Mouse (Mus musculus) neural tube, embryonic 14.5 days (tissue): Measurements from ENCODE around the gene Tmub2. TPM values are rescaled to one million over a fixed set of nuclear protein-coding genes. Genes with fewer than 3 reads are reported as not detected.

Experiments used
- ATAC-seq: fragments of 200-750 bp; cut with Nextera tagmentation; 2 replicates; pipeline ENCODE4 v1.8.0; 2017; ENCODE audit warnings: low read depth, mild to moderate bottlenecking, moderate TSS enrichment, moderate library complexity
- H3K27ac ChIP-seq: fragments of 300-500 bp; sonication (generic); 2 replicates; pipeline ENCODE4 v1.5.1; 2014; ENCODE audit warnings: low read depth, mild to moderate bottlenecking, control low read depth, low read length, moderate library complexity, mixed read lengths
- H3K27me3 ChIP-seq: fragments of 300-500 bp; sonication (generic); 2 replicates; pipeline ENCODE4 v1.6.1; 2014; ENCODE audit warnings: low read length; ENCODE audit not compliant: control insufficient read depth, insufficient read depth
- H3K36me3 ChIP-seq: fragments of 300-500 bp; sonication (generic); 2 replicates; pipeline ENCODE4 v1.6.1; 2014; ENCODE audit warnings: low read length, mixed read lengths; ENCODE audit not compliant: control insufficient read depth, insufficient read depth
- H3K4me1 ChIP-seq: fragments of 300-500 bp; sonication (generic); 2 replicates; pipeline ENCODE4 v1.6.1; 2014; ENCODE audit warnings: low read length; ENCODE audit not compliant: control insufficient read depth, insufficient read depth
- H3K4me2 ChIP-seq: fragments of 300-500 bp; sonication (generic); 2 replicates; pipeline ENCODE4 v1.6.1; 2014; ENCODE audit warnings: mild to moderate bottlenecking, low read depth, low read length, control low read depth
- H3K4me3 ChIP-seq: fragments of 300-500 bp; sonication (generic); 2 replicates; pipeline ENCODE4 v1.5.1; 2014; ENCODE audit warnings: low read depth, low read length, control low read depth, mixed read lengths
- H3K9ac ChIP-seq: fragments of 300-500 bp; sonication (generic); replicated peaks from 2 replicates; pipeline ENCODE4 v1.6.1; 2014; ENCODE audit warnings: low read depth, mild to moderate bottlenecking, control low read depth, low read length, mixed read lengths
- H3K9me3 ChIP-seq: fragments of 300-500 bp; sonication (generic); 2 replicates; pipeline ENCODE4 v1.6.1; 2016; ENCODE audit warnings: low read length; ENCODE audit not compliant: control insufficient read depth
- WGBS: fragments of 180-500 bp; shearing (Covaris S2); extraction: QIAGEN DNeasy Blood & Tissue Kit; methylation state at CpG from one replicate; pipeline ENCODE4 v1.1.7; 2014; 5-methylcytosine and 5-hydroxymethylcytosine counted together
- polyA plus RNA-seq: library from polyadenylated mRNA; unstranded; fragments of >200 nt; fragmentation: Nextera tagmentation; extraction: Ambion mirVana; gene quantifications from 2 replicates; pipeline ENCODE4 v1.2.1, GENCODE M21; 2014

The Tmub2 gene
- polyA plus RNA-seq, 1 experiment from 2014 or later: 88.6 TPM

DNA sequence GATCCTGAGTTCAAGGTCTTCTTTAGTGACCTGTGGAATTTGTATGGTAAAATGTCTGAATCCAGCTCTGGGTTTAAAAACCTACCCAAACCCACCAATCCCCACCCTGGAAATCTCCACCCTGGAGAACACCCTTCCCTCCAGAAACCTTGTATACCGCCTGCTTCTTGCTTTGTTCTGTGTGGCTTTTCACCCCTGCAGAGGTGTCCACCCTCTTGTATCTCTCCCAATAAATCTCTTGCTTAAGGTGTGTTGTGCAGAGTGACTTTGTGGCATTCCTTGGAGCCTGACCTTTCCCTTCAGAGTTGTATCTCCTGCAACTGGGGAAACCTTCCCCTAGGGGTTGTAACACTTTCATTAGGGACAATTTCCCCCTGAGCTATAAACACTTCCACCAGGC is 53.2 kb downstream of the Tmub2 start:
- no peaks in the 10 kb centered on the region for H3K27me3 ChIP-seq
- H3K9me3 ChIP-seq: no peaks in the 10 kb centered on the region
- ATAC-seq: no peak
- H3K4me2 ChIP-seq: no peak overlapping the region
- no peak overlapping the region for H3K9ac ChIP-seq
- 47% methylated on average over 1 of the region's 1 CpGs for WGBS
- no peak overlapping the region for H3K27ac ChIP-seq
- no peaks in the 10 kb centered on the region for H3K36me3 ChIP-seq
- no peaks in the 10 kb centered on the region; the same call in 1 of the 2 replicates for H3K4me1 ChIP-seq
- no peak overlapping the region for H3K4me3 ChIP-seq

DNA sequence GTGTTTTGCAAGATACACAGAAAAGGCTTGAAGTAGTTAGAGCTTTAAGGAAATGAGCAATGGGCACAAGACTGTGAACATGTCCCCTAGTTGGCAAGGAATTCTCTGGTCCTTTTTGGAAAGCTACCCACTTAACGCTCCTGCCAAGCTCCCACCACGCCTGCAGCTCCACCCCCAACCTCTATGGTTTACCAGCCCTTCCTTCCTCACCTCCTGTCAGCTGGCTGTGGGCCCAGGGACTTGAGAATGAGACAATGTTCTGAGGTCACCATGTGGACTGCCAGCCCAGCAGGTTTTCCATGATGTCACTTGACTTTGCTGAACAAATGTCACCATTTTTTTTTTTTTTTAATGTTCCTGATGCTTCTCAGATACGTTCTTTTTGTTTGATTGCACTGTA is 53.8 kb downstream of the Tmub2 start:
- Histone ChIP-seq H3K27me3 (no peaks in the 10 kb centered on the region), H3K4me3 (no peak overlapping the region), H3K4me1 (no peaks in the 10 kb centered on the region; the same call in 1 of the 2 replicates), H3K4me2 (no peak overlapping the region), H3K9ac (no peak overlapping the region), H3K36me3 (no peaks in the 10 kb centered on the region), H3K27ac (no peak overlapping the region), H3K9me3 (no peaks in the 10 kb centered on the region)
- ATAC-seq: no peak
- WGBS: 33% methylated on average over 3 of the region's 3 CpGs

Other genes with a start within 250 kb of the Tmub2 start
- 0.31 and 0.44 TPM in 2 replicates for gene Cd300lg, start 243.4 kb upstream of the Tmub2 start, polyA plus RNA-seq
- gene Mpp2, start 196.4 kb upstream of the Tmub2 start, polyA plus RNA-seq: 25.4 and 25.7 TPM in 2 replicates
- gene Ppy, start 183.6 kb upstream of the Tmub2 start, polyA plus RNA-seq: not detected in 2 replicates
- gene Pyy, start 177.1 kb upstream of the Tmub2 start, polyA plus RNA-seq: not detected in 2 replicates
- gene Nags, start 139.4 kb upstream of the Tmub2 start, polyA plus RNA-seq: not detected in 2 replicates
- 30.7 and 36.2 TPM in 2 replicates for gene Tmem101, start 128.5 kb upstream of the Tmub2 start, polyA plus RNA-seq
- gene Lsm12, start 99.6 kb upstream of the Tmub2 start, polyA plus RNA-seq: 74.4 and 77.5 TPM in 2 replicates
- 32.5 and 42.5 TPM in 2 replicates for gene G6pc3, start 95.3 kb upstream of the Tmub2 start, polyA plus RNA-seq
- gene Hdac5, start 54.8 kb upstream of the Tmub2 start, polyA plus RNA-seq: 44.2 and 47.3 TPM in 2 replicates
- 1.4 and 1.5 TPM in 2 replicates for gene BC030867, start 36.0 kb upstream of the Tmub2 start, polyA plus RNA-seq
- gene Asb16, start 16.2 kb upstream of the Tmub2 start, polyA plus RNA-seq: 0.12 and 0.23 TPM in 2 replicates
- 36.5 and 36.7 TPM in 2 replicates for gene Atxn7l3, start 11.7 kb downstream of the Tmub2 start, polyA plus RNA-seq
- gene Ubtf, start 34.8 kb downstream of the Tmub2 start, polyA plus RNA-seq: 70.3 and 81.9 TPM in 2 replicates
- 1.6 and 2.4 TPM in 2 replicates for gene Slc4a1, start 81.3 kb downstream of the Tmub2 start, polyA plus RNA-seq
- gene Rundc3a, start 108.5 kb downstream of the Tmub2 start, polyA plus RNA-seq: 97.8 and 115 TPM in 2 replicates
- 141 and 144 TPM in 2 replicates for gene Slc25a39, start 123.0 kb downstream of the Tmub2 start, polyA plus RNA-seq
- 43.3 and 68.2 TPM in 2 replicates for gene Grn, start 145.4 kb downstream of the Tmub2 start, polyA plus RNA-seq
- 25.4 and 38.4 TPM in 2 replicates for gene Fam171a2, start 162.8 kb downstream of the Tmub2 start, polyA plus RNA-seq
- 5.5 and 7.0 TPM in 2 replicates for gene Itga2b, start 185.2 kb downstream of the Tmub2 start, polyA plus RNA-seq